Mouse (Mus musculus) lung, adult 2 months (tissue): Measurements from ENCODE around the gene Celf1.

Source experiments
- CTCF ChIP-seq: fragments of 200-500 bp; IDR thresholded peaks from 2 replicates; pipeline ENCODE4 v1.5.1; 2011; ENCODE audit warnings: mild to moderate bottlenecking, low read length, control low read depth; ENCODE audit not compliant: insufficient read depth
- POLR2A ChIP-seq: fragments of 200-500 bp; IDR thresholded peaks from 2 replicates; pipeline ENCODE4 v1.6.1; 2011; ENCODE audit warnings: low read depth, mild to moderate bottlenecking, control low read depth, low read length, borderline replicate concordance; ENCODE audit errors: extremely low read depth

- TF ChIP-seq CTCF (no peak), POLR2A (no peak)
These were observed 111.7 kb downstream of the Celf1 start for GRCm38 (mm10) chr2:91051917-91052316.
